Comparison of ENCODE assay signal across 8 mouse cellular contexts in the genomic region with DNA sequence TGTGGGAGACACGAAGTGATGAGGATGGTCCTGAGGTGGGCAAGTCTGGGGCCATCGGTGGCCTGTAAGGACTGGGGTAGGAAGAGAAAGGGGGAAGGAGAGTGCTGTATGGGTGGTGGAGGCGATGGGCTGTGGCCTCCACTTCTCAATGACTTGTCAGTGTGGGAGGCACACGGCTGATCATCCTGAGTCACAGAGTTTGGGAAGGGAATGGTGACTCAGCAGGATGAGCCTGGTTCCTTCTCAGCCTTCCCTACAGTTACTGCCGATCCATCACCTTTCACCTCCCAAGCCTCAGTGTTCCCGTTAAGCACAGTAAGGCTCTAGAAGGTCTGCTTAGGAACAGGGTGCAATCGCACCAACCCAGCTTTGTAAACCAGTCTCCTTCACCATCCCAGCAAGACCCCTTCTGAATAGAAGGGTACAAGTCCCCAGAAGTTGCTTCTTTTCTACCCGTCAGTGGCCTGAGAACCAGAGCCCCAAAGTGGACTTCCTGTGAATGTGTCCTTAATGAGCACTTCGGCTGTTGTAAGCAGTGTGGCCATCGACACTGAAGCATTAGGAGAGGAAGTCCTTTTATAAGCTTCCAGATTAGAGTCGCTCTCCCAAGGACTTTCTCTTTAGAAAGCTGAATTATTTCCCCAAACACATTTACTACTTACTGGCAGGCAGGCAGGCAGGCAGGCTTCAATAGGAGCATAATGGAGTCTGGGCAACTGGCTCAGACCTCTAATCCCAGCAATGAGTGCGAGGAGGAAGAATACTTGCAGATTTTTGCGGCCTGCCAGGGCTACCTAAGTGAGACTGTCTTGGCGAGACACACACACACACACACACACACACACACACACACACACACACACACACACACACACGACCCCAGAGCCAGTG. TPM values are rescaled to one million over a fixed set of nuclear protein-coding genes. Genes with fewer than 3 reads are reported as not detected.
DNase-seq lines count a peak whose midpoint lies in the region; ATAC-seq and TF ChIP-seq lines count a peak whose summit lies in the region.

No protein-coding gene starts in this region.

- no peak for DNase-seq in frontal cortex, postnatal 10 days (ENCODE audit: low spot score in 2 of 2)
- peak; percentile 67 for DNase-seq in right cerebral cortex, adult 18-20 months
- no peak for DNase-seq in right cerebral cortex, postnatal 10 days (ENCODE audit: low spot score in 2 of 2)
- DNase-seq in forebrain, postnatal 0 days: no peak
- no peak for DNase-seq in heart, postnatal 4 days

- no peaks in the 10 kb centered on the region for H3K27me3 ChIP-seq in forebrain, postnatal 0 days (ENCODE audit: insufficient read depth, low read length)
- H3K27me3 ChIP-seq in stomach, embryonic 16.5 days (ENCODE audit: control insufficient read depth, insufficient read depth, low read length): no peaks in the 10 kb centered on the region
- no peaks in the 10 kb centered on the region for H3K27me3 ChIP-seq in heart, embryonic 12.5 days (replicated peaks)

- H3K9me3 ChIP-seq in forebrain, postnatal 0 days (ENCODE audit: low read length): no peaks in the 10 kb centered on the region
- H3K9me3 ChIP-seq in stomach, embryonic 16.5 days (replicated peaks; ENCODE audit: control insufficient read depth, low read length): no peaks in the 10 kb centered on the region
- no peaks in the 10 kb centered on the region for H3K9me3 ChIP-seq in heart, embryonic 12.5 days (replicated peaks)

- no peak overlapping the region for H3K4me2 ChIP-seq in forebrain, postnatal 0 days (ENCODE audit: low read depth)
- H3K4me2 ChIP-seq in stomach, embryonic 16.5 days (ENCODE audit: low read depth, low read length): no peak overlapping the region
- no peak overlapping the region for H3K4me2 ChIP-seq in heart, embryonic 12.5 days

- H3K4me1 ChIP-seq in forebrain, postnatal 0 days (ENCODE audit: insufficient read depth): no peaks in the 10 kb centered on the region
- H3K4me1 ChIP-seq in stomach, embryonic 16.5 days (ENCODE audit: control insufficient read depth, insufficient read depth, low read length): no peaks in the 10 kb centered on the region
- no peaks in the 10 kb centered on the region for H3K4me1 ChIP-seq in heart, embryonic 12.5 days (replicated peaks)

- 62% methylated on average over 15 of the region's 15 CpGs for WGBS in forebrain, postnatal 0 days
- 68% methylated on average over 15 of the region's 15 CpGs for WGBS in stomach, embryonic 16.5 days
- WGBS in heart, embryonic 12.5 days: 72% methylated on average over 15 of the region's 15 CpGs

- H3K27ac ChIP-seq in forebrain, postnatal 0 days (ENCODE audit: low read depth, low read length): no peak overlapping the region
- no peak overlapping the region; the same call in 1 of the 2 replicates for H3K27ac ChIP-seq in stomach, embryonic 16.5 days (ENCODE audit: low read length)
- H3K27ac ChIP-seq in heart, embryonic 12.5 days (ENCODE audit: poor library complexity, severe bottlenecking): no peak overlapping the region

- no peak overlapping the region for H3K9ac ChIP-seq in forebrain, postnatal 0 days
- 0 out of 2 replicates have a peak overlapping the region, but pooled peaks have one; percentile 11 for H3K9ac ChIP-seq in stomach, embryonic 16.5 days (ENCODE audit: low read length)
- no peak overlapping the region for H3K9ac ChIP-seq in heart, embryonic 12.5 days

- no peak for TF ChIP-seq CTCF in forebrain, postnatal 0 days (IDR thresholded peaks at IDR 0.05; ENCODE audit: low read depth)

- H3K4me3 ChIP-seq in forebrain, postnatal 0 days (ENCODE audit: low read depth, low read length): no peak overlapping the region
- H3K4me3 ChIP-seq in stomach, embryonic 16.5 days (replicated peaks; ENCODE audit: low read length): no peak overlapping the region
- H3K4me3 ChIP-seq in heart, embryonic 12.5 days: no peak overlapping the region

- H3K36me3 ChIP-seq in forebrain, postnatal 0 days (ENCODE audit: insufficient read depth): peaks cover 35% of the 10 kb centered on the region
- H3K36me3 ChIP-seq in stomach, embryonic 16.5 days (ENCODE audit: control insufficient read depth, insufficient read depth, low read length): peaks cover 8% of the 10 kb centered on the region
- peaks cover 65% of the 10 kb centered on the region for H3K36me3 ChIP-seq in heart, embryonic 12.5 days

- peak; percentile 76 for ATAC-seq in frontal cortex, adult (ENCODE audit: low TSS enrichment)
- peak; percentile 77 for ATAC-seq in forebrain, postnatal 0 days
- ATAC-seq in stomach, embryonic 16.5 days (ENCODE audit: insufficient read depth, low FRiP score): no peak
- ATAC-seq in heart, embryonic 12.5 days (ENCODE audit: insufficient number of reproducible peaks, low FRiP score): no peak

RNA-seq across cellular contexts. Expression of a gene that starts 17.2 kb away (rescaled TPM):
- total RNA-seq in forebrain, postnatal 0 days (2014; rRNA removed): 10.5 and 18.4 TPM in 2 replicates
- polyA plus RNA-seq in forebrain, postnatal 0 days (2015; fragmentation: Nextera tagmentation; extraction: Ambion mirVana): 6.0 and 9.6 TPM in 2 replicates
- polyA plus RNA-seq in stomach, embryonic 16.5 days (2015; fragmentation: Nextera tagmentation; extraction: Ambion mirVana): 15.6 and 17.7 TPM in 2 replicates
- total RNA-seq in heart, postnatal 4 days (2021): 10 to 100 TPM in 1 of 2 experiments, 1 to 10 TPM in 1; 9.6 to 10.5 TPM
- 12.1 and 12.3 TPM in 2 replicates for polyA plus RNA-seq in heart, embryonic 12.5 days (2016; fragmentation: Nextera tagmentation; extraction: Ambion mirVana)

RNA-seq across cellular contexts. Expression of a gene that starts 43.3 kb away (rescaled TPM):
- 8.1 and 15.5 TPM in 2 replicates for total RNA-seq in forebrain, postnatal 0 days (2014; rRNA removed)
- polyA plus RNA-seq in forebrain, postnatal 0 days (2015; fragmentation: Nextera tagmentation; extraction: Ambion mirVana): 9.0 and 13.3 TPM in 2 replicates
- polyA plus RNA-seq in stomach, embryonic 16.5 days (2015; fragmentation: Nextera tagmentation; extraction: Ambion mirVana): 9.6 and 10.2 TPM in 2 replicates
- total RNA-seq in heart, postnatal 4 days (2021): 10 to 100 TPM; 20.4 to 20.7 TPM
- 11.5 and 12.0 TPM in 2 replicates for polyA plus RNA-seq in heart, embryonic 12.5 days (2016; fragmentation: Nextera tagmentation; extraction: Ambion mirVana)

RNA-seq across cellular contexts. Expression of a gene that starts 45.3 kb away (rescaled TPM):
- 25.0 and 29.6 TPM in 2 replicates for total RNA-seq in forebrain, postnatal 0 days (2014; rRNA removed)
- 19.3 and 19.8 TPM in 2 replicates for polyA plus RNA-seq in forebrain, postnatal 0 days (2015; fragmentation: Nextera tagmentation; extraction: Ambion mirVana)
- polyA plus RNA-seq in stomach, embryonic 16.5 days (2015; fragmentation: Nextera tagmentation; extraction: Ambion mirVana): 54.8 and 56.5 TPM in 2 replicates
- 10 to 100 TPM; 28.6 to 30.9 TPM for total RNA-seq in heart, postnatal 4 days (2021)
- polyA plus RNA-seq in heart, embryonic 12.5 days (2016; fragmentation: Nextera tagmentation; extraction: Ambion mirVana): 38.8 and 40.7 TPM in 2 replicates

Comparison
In these comparisons a context has a peak if more than half of its experiments do, and no peak if none do; other contexts are left out.
1. ATAC-seq: peak in frontal cortex, adult (single experiment) and forebrain, postnatal 0 days (single experiment); none in stomach, embryonic 16.5 days (single experiment) and heart, embryonic 12.5 days (single experiment).